Mouse (Mus musculus) CH12.LX (cell line): ENCODE measurements at regions not wholly inside any gene's neighbourhood (a gene's known extent, or its start where the extent isn't known, plus 50 kb on each side); places are given as distances from the start of the nearest gene placed in this dataset.

Experiments used
- DNase-seq: peaks from one replicate; pipeline ENCODE4 v3.0.0-alpha.2; 2013; ENCODE audit errors: extremely low read depth
- H3K27ac ChIP-seq: 2 replicates; pipeline ENCODE4 v1.5.1; 2012; ENCODE audit warnings: low read depth, mild to moderate bottlenecking, control low read depth, moderate library complexity; ENCODE audit not compliant: insufficient read depth
- H3K27me3 ChIP-seq: replicated peaks from 2 replicates; pipeline ENCODE3; 2012; ENCODE audit warnings: inconsistent platforms
- H3K36me3 ChIP-seq, 2 experiments: replicated peaks in 1 of 2; 2 replicates each; pipeline versions ENCODE3 to v1.6.1; 2012; ENCODE audit warnings: inconsistent platforms in 1 of 2, low read length in 1 of 2, mild to moderate bottlenecking in 1 of 2, mixed read lengths in 1 of 2, moderate library complexity in 1 of 2; ENCODE audit not compliant: control insufficient read depth in 1 of 2, insufficient read depth in 1 of 2
- H3K4me1 ChIP-seq, 2 experiments: 2 replicates each; pipeline ENCODE4 v1.6.1; 2012; ENCODE audit warnings: inconsistent platforms in 1 of 2, moderate library complexity in 1 of 2; ENCODE audit not compliant: insufficient read depth in 2 of 2, control insufficient read depth in 1 of 2
- H3K4me2 ChIP-seq: 2 replicates; pipeline ENCODE4 v1.6.1; 2012; ENCODE audit warnings: low read depth, mild to moderate bottlenecking, control low read depth; ENCODE audit not compliant: poor library complexity, insufficient read depth, severe bottlenecking
- H3K4me3 ChIP-seq, 3 experiments: fragments of 150-350 bp in 1 of 3; sonication (generic) in 1 of 3; replicated peaks in 1 of 3; 2 replicates each; pipeline versions ENCODE3 to v1.5.1; 2011 to 2012; ENCODE audit warnings: low read depth in 2 of 3, low read length in 2 of 3, mild to moderate bottlenecking in 2 of 3, moderate library complexity in 2 of 3, control low read depth in 1 of 3, improper control_type of control experiment in 1 of 3, inconsistent platforms in 1 of 3, mixed read lengths in 1 of 3; ENCODE audit not compliant: poor library complexity in 1 of 3
- H3K79me2 ChIP-seq: replicated peaks from 2 replicates; pipeline ENCODE4 v1.6.1; 2012; ENCODE audit warnings: mild to moderate bottlenecking, moderate library complexity; ENCODE audit not compliant: control insufficient read depth, poor library complexity, insufficient read depth, severe bottlenecking; ENCODE audit errors: extremely low read depth
- H3K9ac ChIP-seq: 2 replicates; pipeline ENCODE4 v1.6.1; 2012; ENCODE audit warnings: low read depth, mild to moderate bottlenecking, control low read depth, moderate library complexity; ENCODE audit not compliant: insufficient read depth
- H3K9me3 ChIP-seq: replicated peaks from 2 replicates; pipeline ENCODE3; 2012; ENCODE audit warnings: low read length, inconsistent platforms, mixed read lengths
- CHD1 ChIP-seq: IDR thresholded peaks from 2 replicates; pipeline ENCODE4 v1.6.1; 2012; ENCODE audit warnings: low read depth, low read length, improper control_type of control experiment, inconsistent platforms
- CHD2 ChIP-seq: IDR thresholded peaks from 2 replicates; pipeline ENCODE4 v1.6.1; 2011; ENCODE audit warnings: low read length, improper control_type of control experiment
- CTCF ChIP-seq, 2 experiments: IDR thresholded peaks in 1 of 2; conservative IDR thresholded peaks in 1 of 2; 2 replicates each; pipeline ENCODE4 v1.5.1; 2011 to 2012; ENCODE audit warnings: low read depth in 2 of 2, low read length in 2 of 2, improper control_type of control experiment in 1 of 2, inconsistent platforms in 1 of 2, mild to moderate bottlenecking in 1 of 2, moderate library complexity in 1 of 2
- ELF1 ChIP-seq: IDR thresholded peaks from 2 replicates; pipeline ENCODE4 v1.6.1; 2014; ENCODE audit warnings: low read depth, mild to moderate bottlenecking, inconsistent platforms, low read length, improper control_type of control experiment
- EP300 ChIP-seq: IDR thresholded peaks from 2 replicates; pipeline ENCODE4 v1.6.1; 2011; ENCODE audit warnings: low read length, improper control_type of control experiment
- GABPA ChIP-seq: IDR thresholded peaks from 2 replicates; pipeline ENCODE4 v1.6.1; 2012; ENCODE audit warnings: low read depth, low read length, improper control_type of control experiment, inconsistent platforms; ENCODE audit not compliant: insufficient replicate concordance
- HCFC1 ChIP-seq: IDR thresholded peaks from 2 replicates; pipeline ENCODE4 v1.6.1; 2012; ENCODE audit warnings: low read depth, mild to moderate bottlenecking, inconsistent platforms, low read length, improper control_type of control experiment
- IRF4 ChIP-seq: IDR thresholded peaks from 2 replicates; pipeline ENCODE4 v1.6.1; 2014; ENCODE audit warnings: low read depth, mild to moderate bottlenecking, inconsistent platforms, low read length, improper control_type of control experiment
- JUN ChIP-seq: IDR thresholded peaks from 2 replicates; pipeline ENCODE4 v1.6.1; 2011; ENCODE audit warnings: low read depth, mild to moderate bottlenecking, low read length, improper control_type of control experiment, moderate library complexity; ENCODE audit not compliant: insufficient read depth
- JUND ChIP-seq: conservative IDR thresholded peaks from 2 replicates; pipeline ENCODE4 v1.6.1; 2011; ENCODE audit warnings: low read depth, low read length, improper control_type of control experiment
- KAT2A ChIP-seq: IDR thresholded peaks from 2 replicates; pipeline ENCODE4 v1.6.1; 2012; ENCODE audit warnings: low read length, improper control_type of control experiment, inconsistent platforms; ENCODE audit not compliant: insufficient replicate concordance
- MAFK ChIP-seq: IDR thresholded peaks from 2 replicates; pipeline ENCODE4 v1.6.1; 2011; ENCODE audit warnings: low read length, improper control_type of control experiment; ENCODE audit not compliant: insufficient replicate concordance
- MAX ChIP-seq: IDR thresholded peaks from 2 replicates; pipeline ENCODE4 v1.6.1; 2011; ENCODE audit warnings: low read length, improper control_type of control experiment
- MAZ ChIP-seq: IDR thresholded peaks from 2 replicates; pipeline ENCODE4 v1.6.1; 2012; ENCODE audit warnings: low read depth, mild to moderate bottlenecking, inconsistent platforms, low read length, improper control_type of control experiment, moderate library complexity
- MXI1 ChIP-seq: IDR thresholded peaks from 2 replicates; pipeline ENCODE4 v1.6.1; 2011; ENCODE audit warnings: mild to moderate bottlenecking, low read depth, low read length, improper control_type of control experiment
- MYC ChIP-seq: IDR thresholded peaks from 2 replicates; pipeline ENCODE4 v1.6.1; 2011; ENCODE audit warnings: low read depth, mild to moderate bottlenecking, improper control_type of control experiment, low read length
- NRF1 ChIP-seq: IDR thresholded peaks from 2 replicates; pipeline ENCODE4 v1.6.1; 2014; ENCODE audit warnings: low read depth, mild to moderate bottlenecking, inconsistent platforms, low read length, improper control_type of control experiment, moderate library complexity
- POLR2A ChIP-seq: IDR thresholded peaks from 2 replicates; pipeline ENCODE4 v1.6.1; 2011; ENCODE audit warnings: low read depth, mild to moderate bottlenecking, improper control_type of control experiment, low read length
- RAD21 ChIP-seq: IDR thresholded peaks from 2 replicates; pipeline ENCODE4 v1.6.1; 2011; ENCODE audit warnings: low read depth, mild to moderate bottlenecking, low read length, improper control_type of control experiment, moderate library complexity
- RCOR1 ChIP-seq: conservative IDR thresholded peaks from 2 replicates; pipeline ENCODE4 v1.6.1; 2012; ENCODE audit warnings: low read depth, mild to moderate bottlenecking, inconsistent platforms, low read length, improper control_type of control experiment
- SIN3A ChIP-seq: IDR thresholded peaks from 2 replicates; pipeline ENCODE4 v1.6.1; 2012; ENCODE audit warnings: low read length, improper control_type of control experiment, inconsistent platforms
- TCF12 ChIP-seq: IDR thresholded peaks from 2 replicates; pipeline ENCODE4 v1.6.1; 2014; ENCODE audit warnings: low read depth, mild to moderate bottlenecking, inconsistent platforms, low read length, improper control_type of control experiment
- UBTF ChIP-seq: IDR thresholded peaks from 2 replicates; pipeline ENCODE4 v1.6.1; 2012; ENCODE audit warnings: low read depth, mild to moderate bottlenecking, inconsistent platforms, low read length, improper control_type of control experiment, moderate library complexity
- USF1 ChIP-seq: IDR thresholded peaks from 2 replicates; pipeline ENCODE4 v1.6.1; 2014; ENCODE audit warnings: low read depth, mild to moderate bottlenecking, inconsistent platforms, low read length, improper control_type of control experiment
- USF2 ChIP-seq: conservative IDR thresholded peaks from 2 replicates; pipeline ENCODE4 v1.6.1; 2011; ENCODE audit warnings: low read depth, low read length, improper control_type of control experiment
- ZMIZ1 ChIP-seq: IDR thresholded peaks from 2 replicates; pipeline ENCODE4 v1.6.1; 2012; ENCODE audit warnings: low read depth, mild to moderate bottlenecking, inconsistent platforms, low read length, improper control_type of control experiment
- ZNF384 ChIP-seq: IDR thresholded peaks from 2 replicates; pipeline ENCODE4 v1.6.1; 2012; ENCODE audit warnings: low read depth, low read length, improper control_type of control experiment, inconsistent platforms
- dilution Hi-C: fragments of 300-500 bp; cut with MboI; formaldehyde crosslinking; loops from 2 replicates; pipeline ENCODE4 v1.14.3; 2020; ENCODE audit warnings: low sequenced_read_pairs; ENCODE audit not compliant: extremely low pct_unique_long_range_greater_than_20kb, extremely low pct_ligation_motif_present
- in situ Hi-C: fragments of 300-500 bp; cut with MboI; formaldehyde crosslinking; loops from 3 replicates; pipeline ENCODE4 v1.14.3; 2019; ENCODE audit warnings: low sequenced_read_pairs, low pct_ligation_motif_present, low pct_unique_long_range_greater_than_20kb, mixed read lengths

- H3K27ac ChIP-seq: no peak overlapping the region
- in situ Hi-C loops: no loop called here
- dilution Hi-C loops: no loop called here
These were observed 367.5 kb upstream of the Cited2 start for GRCm38 (mm10) chr10:17355476-17355875.

GRCm38 (mm10) chr10:17356041-17356440 is 367.0 kb upstream of the Cited2 start:
- Histone ChIP-seq H3K79me2 (no peaks in the 10 kb centered on the region), H3K9ac (no peak overlapping the region), H3K9me3 (no peaks in the 10 kb centered on the region), H3K4me3 (no peak overlapping the region), H3K4me2 (no peak overlapping the region)
- dilution Hi-C loops: no loop called here
- no peak for DNase-seq
- TF ChIP-seq KAT2A: no peak
- TF ChIP-seq MAFK: no peak
- no peak for TF ChIP-seq ZMIZ1
- TF ChIP-seq CHD1: no peak
- no peak for TF ChIP-seq RAD21
- TF ChIP-seq UBTF: no peak
- no peak for TF ChIP-seq NRF1
- no peak for TF ChIP-seq POLR2A
- no peak for TF ChIP-seq GABPA
- TF ChIP-seq RCOR1: no peak
- no peak for TF ChIP-seq USF1
- TF ChIP-seq, all 38 proteins: peak for 0
- H3K27me3 ChIP-seq: no peaks in the 10 kb centered on the region
- H3K27ac ChIP-seq: no peak overlapping the region
- no peaks in the 10 kb centered on the region for H3K36me3 ChIP-seq
- H3K4me1 ChIP-seq: no peaks in the 10 kb centered on the region
- in situ Hi-C loops: no loop called here

More at GRCm38 (mm10) chr10:17355476-17355875, 367.5 kb upstream of the Cited2 start:
- no peaks in the 10 kb centered on the region for H3K36me3 ChIP-seq
- no peaks in the 10 kb centered on the region for H3K27me3 ChIP-seq
- no peak overlapping the region for H3K9ac ChIP-seq
- no peaks in the 10 kb centered on the region for H3K79me2 ChIP-seq
- H3K4me1 ChIP-seq: 0 out of 4 replicates have a peak, but pooled peaks cover 0 to 1% of the 10 kb centered on the region in 2 experiments
- DNase-seq: no peak
- H3K4me3 ChIP-seq: no peak overlapping the region
- TF ChIP-seq ZNF384 (no peak), HCFC1 (no peak), JUN (no peak), UBTF (no peak), USF1 (no peak), NRF1 (no peak), ELF1 (no peak), MXI1 (no peak), JUND (no peak), CTCF (conservative IDR thresholded peaks at IDR 0.05 in 1 of 2, IDR thresholded peaks at IDR 0.05 in 1 of 2; ENCODE audit: low read depth in 2 of 2, low read length in 2 of 2) (no peak), EP300 (no peak), SIN3A (no peak), CHD2 (no peak), IRF4 (no peak), MAZ (no peak), MAX (no peak), USF2 (no peak), MYC (no peak), POLR2A (no peak), TCF12 (no peak)
- H3K9me3 ChIP-seq: no peaks in the 10 kb centered on the region
- no peak overlapping the region for H3K4me2 ChIP-seq
